Mouse (Mus musculus): ENCODE data around the gene Nt5dc1. TPM values are rescaled to one million over a fixed set of nuclear protein-coding genes. Genes with fewer than 3 reads are reported as not detected.

The Nt5dc1 gene
- polyA plus RNA-seq, 1 experiment from 2014 or later = 13.4 TPM

DNA sequence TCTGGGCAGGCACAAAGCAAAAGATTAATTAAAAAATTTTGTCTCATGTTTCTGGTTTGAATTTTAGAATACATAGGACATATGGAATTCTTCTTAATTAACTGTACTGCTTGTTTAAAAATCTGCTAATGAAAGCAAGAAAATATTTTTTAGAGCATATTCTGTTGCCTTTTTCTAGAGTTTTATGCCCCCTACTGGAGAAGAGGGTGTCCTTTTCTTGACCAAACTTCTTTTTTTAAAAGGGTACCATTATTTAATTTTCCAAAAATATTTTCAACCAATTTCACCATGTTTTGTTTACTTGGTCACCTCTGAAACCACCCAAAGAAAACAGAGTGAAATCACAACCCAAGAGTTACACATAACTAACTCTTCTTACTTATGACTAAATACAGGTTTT is 19.1 kb downstream of the Nt5dc1 start:
- Histone ChIP-seq H3K4me1 (ENCODE audit: insufficient read depth) (no peaks in the 10 kb centered on the region), H3K4me3 (ENCODE audit: low read depth, low read length) (no peak overlapping the region), H3K4me2 (no peak overlapping the region), H3K9ac (no peak overlapping the region), H3K36me3 (ENCODE audit: insufficient read depth) (peaks cover 12% of the 10 kb centered on the region), H3K27me3 (ENCODE audit: insufficient read depth, low read length) (no peaks in the 10 kb centered on the region), H3K27ac (ENCODE audit: low read depth) (no peak overlapping the region), H3K9me3 (ENCODE audit: low read depth, low read length) (no peaks in the 10 kb centered on the region)
- ATAC-seq (ENCODE audit: insufficient read depth) (no peak), DNase-seq (no peak)
- no peak for TF ChIP-seq CTCF (IDR thresholded peaks at IDR 0.05; ENCODE audit: low read depth)

DNA sequence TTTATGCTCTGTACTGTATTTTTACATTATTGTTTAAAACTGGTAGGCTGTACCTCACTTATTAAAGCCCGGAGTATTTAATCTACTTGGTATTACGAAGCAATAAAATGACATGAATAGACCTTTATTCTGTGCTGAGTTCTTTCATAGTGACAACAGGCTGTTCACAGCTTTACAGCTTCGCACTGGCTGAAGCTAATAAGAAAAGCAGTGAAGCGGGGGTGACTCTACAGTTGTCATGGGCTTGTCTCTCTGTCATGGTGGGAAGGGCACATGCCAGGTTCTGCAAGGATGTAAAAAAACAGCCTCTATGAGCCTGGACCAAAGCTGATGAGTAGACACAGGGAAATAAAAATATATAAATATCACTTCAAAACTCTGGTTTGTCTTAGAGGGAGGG is 21.4 kb downstream of the Nt5dc1 start:
- WGBS = 89% methylated on average over 4 of the region's 4 CpGs

DNA sequence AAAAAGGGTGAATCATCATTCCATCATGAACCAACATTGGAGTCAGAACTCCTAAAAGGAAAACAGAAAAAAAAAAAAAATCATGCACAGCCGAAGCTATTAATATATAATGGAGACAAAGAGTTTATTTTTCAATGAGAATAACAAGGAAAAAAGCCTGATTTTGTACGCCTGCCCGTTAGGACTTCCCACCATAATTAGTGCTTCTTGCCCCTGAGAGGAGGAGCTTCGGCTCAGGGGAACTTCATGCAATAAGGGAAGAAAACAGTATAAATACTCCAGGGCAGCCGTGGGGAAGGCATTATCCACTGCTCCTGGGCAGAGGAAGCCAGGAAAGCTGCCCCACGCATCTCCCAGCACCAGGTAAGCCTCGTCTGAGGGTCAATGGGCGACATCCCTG is 28.7 kb downstream of the Nt5dc1 start, which contains the start of gene Col10a1:
Gene Col10a1 (plus strand): TSS at position 301 of the 400 bp plus-strand sequence.
- Histone ChIP-seq H3K9me3 (ENCODE audit: low read depth, low read length) (no peaks in the 10 kb centered on the region), H3K4me2 (no peak within 1 kb of the TSS), H3K9ac (no peak within 1 kb of the TSS), H3K27me3 (ENCODE audit: insufficient read depth, low read length) (no peaks in the 10 kb centered on the region), H3K4me1 (ENCODE audit: insufficient read depth) (no peaks in the 10 kb centered on the region), H3K27ac (ENCODE audit: low read depth) (no peak within 1 kb of the TSS), H3K4me3 (ENCODE audit: low read depth, low read length) (no peak within 1 kb of the TSS), H3K36me3 (ENCODE audit: insufficient read depth) (no peaks in the 10 kb centered on the region)
- WGBS = 75% methylated on average over 8 of the region's 8 CpGs
- no peak for TF ChIP-seq CTCF (IDR thresholded peaks at IDR 0.05; ENCODE audit: low read depth)
- DNase-seq (no peak), ATAC-seq (ENCODE audit: insufficient read depth) (no peak)

More for the DNA sequence above, 21.4 kb downstream of the Nt5dc1 start:
- Histone ChIP-seq H3K4me1 (ENCODE audit: insufficient read depth) (no peaks in the 10 kb centered on the region), H3K27ac (ENCODE audit: low read depth) (no peak overlapping the region), H3K9ac (no peak overlapping the region), H3K9me3 (ENCODE audit: low read depth, low read length) (no peaks in the 10 kb centered on the region), H3K27me3 (ENCODE audit: insufficient read depth, low read length) (no peaks in the 10 kb centered on the region), H3K4me2 (no peak overlapping the region), H3K4me3 (ENCODE audit: low read depth, low read length) (no peak overlapping the region), H3K36me3 (ENCODE audit: insufficient read depth) (peaks cover 5% of the 10 kb centered on the region; the same call in 1 of the 2 replicates)
- TF ChIP-seq CTCF (IDR thresholded peaks at IDR 0.05; ENCODE audit: low read depth) = no peak
- no peak for ATAC-seq (ENCODE audit: insufficient read depth)
- DNase-seq = no peak

DNA sequence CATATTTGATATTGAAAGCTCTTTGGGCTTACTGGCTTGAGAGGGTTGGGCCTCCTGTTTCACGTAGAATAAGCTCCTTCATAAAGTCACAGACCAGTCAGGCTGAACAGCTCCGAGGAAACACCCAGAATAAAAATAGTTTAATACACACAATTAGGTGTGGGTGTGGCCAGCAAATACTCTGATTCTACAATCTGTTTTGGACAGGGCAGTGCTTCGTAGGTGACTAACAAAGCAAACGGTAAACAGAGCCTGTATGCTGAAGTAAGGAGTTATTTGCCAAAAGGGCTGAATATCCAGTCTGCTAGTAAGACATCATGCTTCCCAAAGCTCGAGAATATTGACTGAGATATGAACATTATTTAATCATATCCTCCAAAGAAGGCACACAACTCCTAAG is 32.7 kb downstream of the Nt5dc1 start:
- no peak overlapping the region for H3K4me2 ChIP-seq
- H3K4me1 ChIP-seq (ENCODE audit: insufficient read depth) = no peaks in the 10 kb centered on the region
- no peaks in the 10 kb centered on the region for H3K36me3 ChIP-seq (ENCODE audit: insufficient read depth)
- no peaks in the 10 kb centered on the region for H3K9me3 ChIP-seq (ENCODE audit: low read depth, low read length)
- DNase-seq (no peak), ATAC-seq (ENCODE audit: insufficient read depth) (no peak)
- no peak overlapping the region for H3K9ac ChIP-seq
- no peaks in the 10 kb centered on the region for H3K27me3 ChIP-seq (ENCODE audit: insufficient read depth, low read length)
- WGBS = 63% methylated on average over 5 of the region's 5 CpGs
- H3K4me3 ChIP-seq (ENCODE audit: low read depth, low read length) = no peak overlapping the region
- TF ChIP-seq CTCF (IDR thresholded peaks at IDR 0.05; ENCODE audit: low read depth) = no peak
- H3K27ac ChIP-seq (ENCODE audit: low read depth) = no peak overlapping the region

DNA sequence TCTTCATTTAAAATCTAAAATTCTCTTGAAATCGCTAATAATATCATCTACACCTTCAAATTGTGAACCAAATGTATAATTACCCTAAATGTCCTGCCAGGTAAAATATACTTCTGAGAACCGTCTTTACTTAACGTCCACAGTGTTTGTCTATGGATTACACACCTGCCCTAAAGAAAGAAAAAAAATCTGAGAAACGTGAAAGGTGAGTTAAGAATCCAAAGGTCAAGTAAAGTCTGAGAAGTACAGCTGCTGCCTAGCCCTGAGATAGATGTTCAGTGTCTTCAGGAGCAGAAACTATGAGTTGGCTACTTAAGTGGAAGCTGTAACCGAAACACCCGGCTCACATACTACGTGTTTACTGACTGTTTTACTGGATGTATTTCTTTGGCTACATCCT is 45.0 kb downstream of the Nt5dc1 start:
- H3K9me3 ChIP-seq (ENCODE audit: low read depth, low read length) = no peaks in the 10 kb centered on the region
- no peaks in the 10 kb centered on the region for H3K36me3 ChIP-seq (ENCODE audit: insufficient read depth)
- H3K4me1 ChIP-seq (ENCODE audit: insufficient read depth) = no peaks in the 10 kb centered on the region
- no peak overlapping the region for H3K4me3 ChIP-seq (ENCODE audit: low read depth, low read length)
- H3K9ac ChIP-seq = no peak overlapping the region
- WGBS = 63% methylated on average over 7 of the region's 7 CpGs
- H3K4me2 ChIP-seq = no peak overlapping the region
- TF ChIP-seq CTCF (IDR thresholded peaks at IDR 0.05; ENCODE audit: low read depth) = no peak
- no peak for DNase-seq
- no peaks in the 10 kb centered on the region for H3K27me3 ChIP-seq (ENCODE audit: insufficient read depth, low read length)
- no peak for ATAC-seq (ENCODE audit: insufficient read depth)
- no peak overlapping the region for H3K27ac ChIP-seq (ENCODE audit: low read depth)

DNA sequence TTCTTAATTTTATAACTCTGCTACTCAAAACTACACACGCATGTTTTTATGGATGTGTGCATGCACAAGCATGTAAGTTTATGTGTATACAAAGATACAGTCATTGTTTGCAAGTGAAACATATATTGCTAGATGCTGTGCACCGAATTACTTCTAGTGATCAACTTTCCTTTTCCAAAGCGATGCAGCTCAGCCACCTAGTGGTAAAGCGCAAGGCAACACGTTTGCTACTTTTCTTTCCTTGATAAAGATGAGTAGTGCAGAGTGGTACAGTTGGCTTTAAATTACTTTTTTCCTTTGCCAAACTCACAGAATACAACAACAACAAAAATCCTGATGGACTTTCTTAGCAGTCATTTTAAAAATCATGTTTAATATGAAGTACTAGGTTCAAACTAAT is 50.2 kb downstream of the Nt5dc1 start:
- no peak for ATAC-seq (ENCODE audit: insufficient read depth)
- Histone ChIP-seq H3K9me3 (ENCODE audit: low read depth, low read length) (no peaks in the 10 kb centered on the region), H3K27ac (ENCODE audit: low read depth) (no peak overlapping the region), H3K36me3 (ENCODE audit: insufficient read depth) (no peaks in the 10 kb centered on the region), H3K4me3 (ENCODE audit: low read depth, low read length) (no peak overlapping the region), H3K9ac (no peak overlapping the region), H3K4me2 (no peak overlapping the region), H3K27me3 (ENCODE audit: insufficient read depth, low read length) (no peaks in the 10 kb centered on the region), H3K4me1 (ENCODE audit: insufficient read depth) (no peaks in the 10 kb centered on the region)
- peak; percentile 47 for DNase-seq
- 65% methylated on average over 5 of the region's 5 CpGs for WGBS
- peak; percentile 68 for TF ChIP-seq CTCF (IDR thresholded peaks at IDR 0.05; ENCODE audit: low read depth)

DNA sequence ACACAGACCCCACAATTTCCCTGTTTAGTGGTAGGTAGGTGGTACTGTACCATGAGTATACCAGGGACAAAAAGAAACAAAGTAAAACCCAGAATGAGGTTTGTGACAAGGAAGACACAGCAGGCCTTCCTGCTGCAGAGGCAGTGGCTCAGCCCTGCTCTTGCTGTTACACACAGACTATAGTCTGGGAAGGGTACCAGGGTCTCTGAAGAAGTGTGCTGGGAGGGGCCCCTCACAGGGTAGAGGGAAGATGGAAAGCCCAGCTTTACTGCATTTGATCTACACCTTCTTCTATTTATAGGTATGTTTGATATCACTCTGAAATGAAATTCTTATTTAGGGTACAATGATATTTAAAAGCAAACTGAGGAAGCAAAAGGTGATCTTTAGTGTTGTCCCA is 54.6 kb downstream of the Nt5dc1 start:
- H3K9me3 ChIP-seq (ENCODE audit: low read depth, low read length) = no peaks in the 10 kb centered on the region
- DNase-seq (no peak), ATAC-seq (ENCODE audit: insufficient read depth) (no peak)
- no peak overlapping the region for H3K27ac ChIP-seq (ENCODE audit: low read depth)
- no peak overlapping the region for H3K4me3 ChIP-seq (ENCODE audit: low read depth, low read length)
- no peaks in the 10 kb centered on the region for H3K27me3 ChIP-seq (ENCODE audit: insufficient read depth, low read length)
- H3K4me1 ChIP-seq (ENCODE audit: insufficient read depth) = no peaks in the 10 kb centered on the region
- no peak overlapping the region for H3K9ac ChIP-seq
- no peak for TF ChIP-seq CTCF (IDR thresholded peaks at IDR 0.05; ENCODE audit: low read depth)
- no peak overlapping the region for H3K4me2 ChIP-seq
- H3K36me3 ChIP-seq (ENCODE audit: insufficient read depth) = no peaks in the 10 kb centered on the region

DNA sequence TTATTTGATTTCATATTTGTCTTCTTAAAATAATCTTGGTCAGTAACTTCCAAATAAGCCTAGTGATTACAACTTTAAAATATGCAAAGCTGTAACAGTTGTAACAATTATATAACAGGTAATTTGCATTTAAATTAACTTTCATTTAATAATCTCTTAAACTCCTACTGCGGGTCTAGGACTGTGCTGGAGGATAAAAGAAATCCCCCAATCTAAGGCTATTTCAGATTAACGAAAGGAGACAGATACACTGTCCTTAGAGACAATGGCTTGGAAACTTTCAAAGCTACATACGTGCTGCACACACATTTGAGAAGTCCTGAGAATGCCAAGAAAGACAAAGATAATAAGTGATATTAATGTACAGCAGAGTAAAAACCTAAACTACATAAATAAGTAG is 60.1 kb downstream of the Nt5dc1 start:
- no peak overlapping the region for H3K9ac ChIP-seq
- TF ChIP-seq CTCF (IDR thresholded peaks at IDR 0.05; ENCODE audit: low read depth) = no peak
- no peaks in the 10 kb centered on the region for H3K36me3 ChIP-seq (ENCODE audit: insufficient read depth)
- no peaks in the 10 kb centered on the region for H3K4me1 ChIP-seq (ENCODE audit: insufficient read depth)
- no peak overlapping the region for H3K4me2 ChIP-seq
- no peak for ATAC-seq (ENCODE audit: insufficient read depth)
- no peaks in the 10 kb centered on the region for H3K27me3 ChIP-seq (ENCODE audit: insufficient read depth, low read length)
- H3K4me3 ChIP-seq (ENCODE audit: low read depth, low read length) = no peak overlapping the region
- WGBS = 79% methylated on average over 3 of the region's 3 CpGs
- no peak for DNase-seq
- no peak overlapping the region for H3K27ac ChIP-seq (ENCODE audit: low read depth)
- no peaks in the 10 kb centered on the region for H3K9me3 ChIP-seq (ENCODE audit: low read depth, low read length)

All from lung, embryonic 14.5 days (tissue).